Mouse (Mus musculus) midbrain, embryonic 14.5 days (tissue): ENCODE measurements around the gene Fndc1. TPM values are rescaled to one million over a fixed set of nuclear protein-coding genes. Genes with fewer than 3 reads are reported as not detected.
A peak's percentile ranks its signal among the peaks of the same experiment; 100 is the strongest.

Source experiments
- ATAC-seq: fragments of 200-750 bp; cut with Nextera tagmentation; 2 replicates; pipeline ENCODE4 v1.8.0; 2017; ENCODE audit warnings: moderate number of reproducible peaks, moderate library complexity; ENCODE audit not compliant: low FRiP score, low TSS enrichment
- DNase-seq: peaks from one replicate; pipeline ENCODE4 v3.0.0-alpha.2; 2015
- H3K27ac ChIP-seq: fragments of 300-500 bp; sonication (generic); replicated peaks from 2 replicates; pipeline ENCODE4 v1.5.1; 2014; ENCODE audit warnings: mild to moderate bottlenecking, low read depth, low read length, moderate library complexity
- H3K27me3 ChIP-seq: fragments of 300-500 bp; sonication (generic); 2 replicates; pipeline ENCODE4 v1.6.1; 2014; ENCODE audit warnings: low read length, control low read depth, mixed read lengths; ENCODE audit not compliant: control insufficient read depth, insufficient read depth
- H3K36me3 ChIP-seq: fragments of 300-500 bp; sonication (generic); 2 replicates; pipeline ENCODE4 v1.6.1; 2014; ENCODE audit warnings: low read length, control low read depth; ENCODE audit not compliant: control insufficient read depth, insufficient read depth
- H3K4me1 ChIP-seq: fragments of 300-500 bp; sonication (generic); 2 replicates; pipeline ENCODE4 v1.6.1; 2014; ENCODE audit warnings: mild to moderate bottlenecking, antibody characterized with exemption, low read length, control low read depth; ENCODE audit not compliant: control insufficient read depth, insufficient read depth
- H3K4me2 ChIP-seq: fragments of 300-500 bp; sonication (generic); 2 replicates; pipeline ENCODE4 v1.6.1; 2014; ENCODE audit warnings: mild to moderate bottlenecking, low read length, moderate library complexity
- H3K4me3 ChIP-seq: fragments of 300-500 bp; sonication (generic); replicated peaks from 2 replicates; pipeline ENCODE4 v1.5.1; 2014; ENCODE audit warnings: low read depth, low read length
- H3K9ac ChIP-seq: fragments of 300-500 bp; sonication (generic); replicated peaks from 2 replicates; pipeline ENCODE4 v1.6.1; 2014; ENCODE audit warnings: mild to moderate bottlenecking, low read length, moderate library complexity
- H3K9me3 ChIP-seq: fragments of 300-500 bp; sonication (generic); 2 replicates; pipeline ENCODE4 v1.6.1; 2016; ENCODE audit warnings: low read length, control low read depth, mixed read lengths; ENCODE audit not compliant: control insufficient read depth
- WGBS: fragments of 180-500 bp; shearing (Covaris S2); extraction: QIAGEN DNeasy Blood & Tissue Kit; methylation state at CpG from one replicate; pipeline ENCODE4 v1.1.7; 2014; 5-methylcytosine and 5-hydroxymethylcytosine counted together
- polyA plus RNA-seq: library from polyadenylated mRNA; unstranded; fragments of >200 nt; fragmentation: Nextera tagmentation; extraction: Ambion mirVana; gene quantifications from 2 replicates; pipeline ENCODE4 v1.2.1, GENCODE M21; 2014

Gene Fndc1
- polyA plus RNA-seq, 1 experiment from 2014 or later = 3.8 TPM

- Histone ChIP-seq H3K4me1 (no peaks in the 10 kb centered on the region), H3K27ac (no peak overlapping the region), H3K4me3 (no peak overlapping the region), H3K36me3 (no peaks in the 10 kb centered on the region), H3K9me3 (no peaks in the 10 kb centered on the region), H3K9ac (no peak overlapping the region), H3K27me3 (no peaks in the 10 kb centered on the region), H3K4me2 (no peak overlapping the region)
- DNase-seq (peak; percentile 69), ATAC-seq (no peak)
- WGBS = 11% methylated on average over 4 of the region's 4 CpGs
Observed at GRCm38 (mm10) chr17:7868631-7869030, 41.5 kb upstream of the Fndc1 start.

- DNase-seq = peak; percentile 38
Observed at GRCm38 (mm10) chr17:7864740-7865139, 37.6 kb upstream of the Fndc1 start.

GRCm38 (mm10) chr17:7863745-7864144, 36.6 kb upstream of the Fndc1 start:
- H3K4me1 ChIP-seq = no peaks in the 10 kb centered on the region
- H3K27me3 ChIP-seq = no peaks in the 10 kb centered on the region
- H3K9me3 ChIP-seq = no peaks in the 10 kb centered on the region
- 23% methylated on average over 4 of the region's 4 CpGs for WGBS
- no peak overlapping the region for H3K27ac ChIP-seq
- no peak overlapping the region for H3K4me3 ChIP-seq
- no peak overlapping the region for H3K4me2 ChIP-seq
- DNase-seq (peak; percentile 86), ATAC-seq (no peak)
- no peaks in the 10 kb centered on the region for H3K36me3 ChIP-seq
- no peak overlapping the region for H3K9ac ChIP-seq

More at GRCm38 (mm10) chr17:7864740-7865139, 37.6 kb upstream of the Fndc1 start:
- H3K27ac ChIP-seq = no peak overlapping the region
- WGBS = 16% methylated on average over 7 of the region's 7 CpGs
- H3K4me3 ChIP-seq = no peak overlapping the region
- no peaks in the 10 kb centered on the region for H3K27me3 ChIP-seq
- no peak for ATAC-seq
- H3K9me3 ChIP-seq = no peaks in the 10 kb centered on the region
- no peak overlapping the region for H3K4me2 ChIP-seq
- no peaks in the 10 kb centered on the region for H3K4me1 ChIP-seq
- no peak overlapping the region for H3K9ac ChIP-seq
- no peaks in the 10 kb centered on the region for H3K36me3 ChIP-seq

GRCm38 (mm10) chr17:7860845-7861360, 33.8 kb upstream of the Fndc1 start:
- no peak for ATAC-seq
- H3K4me1 ChIP-seq = no peaks in the 10 kb centered on the region
- H3K4me2 ChIP-seq = no peak overlapping the region
- no peaks in the 10 kb centered on the region for H3K9me3 ChIP-seq
- H3K4me3 ChIP-seq = no peak overlapping the region
- no peak overlapping the region for H3K27ac ChIP-seq
- H3K27me3 ChIP-seq = no peaks in the 10 kb centered on the region
- 56% methylated on average over 8 of the region's 8 CpGs for WGBS
- H3K9ac ChIP-seq = no peak overlapping the region
- no peak for DNase-seq
- H3K36me3 ChIP-seq = no peaks in the 10 kb centered on the region

GRCm38 (mm10) chr17:7857658-7858057, 30.6 kb upstream of the Fndc1 start:
- Histone ChIP-seq H3K9me3 (no peaks in the 10 kb centered on the region), H3K4me3 (no peak overlapping the region), H3K27ac (no peak overlapping the region), H3K27me3 (no peaks in the 10 kb centered on the region), H3K36me3 (no peaks in the 10 kb centered on the region), H3K4me1 (no peaks in the 10 kb centered on the region), H3K4me2 (no peak overlapping the region), H3K9ac (no peak overlapping the region)
- DNase-seq (no peak), ATAC-seq (no peak)
- 79% methylated on average over 6 of the region's 6 CpGs for WGBS

- 83% methylated on average over 8 of the region's 8 CpGs for WGBS
Observed at GRCm38 (mm10) chr17:7855851-7856250, 28.7 kb upstream of the Fndc1 start.

GRCm38 (mm10) chr17:7851979-7852378, 24.9 kb upstream of the Fndc1 start:
- 0 out of 2 replicates have a peak, but pooled peaks cover 3% of the 10 kb centered on the region for H3K4me1 ChIP-seq
- ATAC-seq (no peak), DNase-seq (no peak)
- no peak overlapping the region for H3K27ac ChIP-seq
- H3K4me2 ChIP-seq = no peak overlapping the region
- H3K27me3 ChIP-seq = no peaks in the 10 kb centered on the region
- no peak overlapping the region for H3K4me3 ChIP-seq
- H3K36me3 ChIP-seq = no peaks in the 10 kb centered on the region
- no peaks in the 10 kb centered on the region for H3K9me3 ChIP-seq
- WGBS = 38% methylated on average over 4 of the region's 4 CpGs
- H3K9ac ChIP-seq = no peak overlapping the region

More at GRCm38 (mm10) chr17:7855851-7856250, 28.7 kb upstream of the Fndc1 start:
- Histone ChIP-seq H3K4me2 (no peak overlapping the region), H3K9ac (no peak overlapping the region), H3K36me3 (no peaks in the 10 kb centered on the region), H3K9me3 (no peaks in the 10 kb centered on the region), H3K27me3 (no peaks in the 10 kb centered on the region), H3K27ac (no peak overlapping the region), H3K4me1 (no peaks in the 10 kb centered on the region), H3K4me3 (no peak overlapping the region)
- ATAC-seq (no peak), DNase-seq (no peak)

- no peaks in the 10 kb centered on the region for H3K9me3 ChIP-seq
- H3K36me3 ChIP-seq = no peaks in the 10 kb centered on the region
- WGBS = 55% methylated on average over 9 of the region's 9 CpGs
- H3K27ac ChIP-seq = no peak overlapping the region
- H3K9ac ChIP-seq = no peak overlapping the region
- DNase-seq (no peak), ATAC-seq (no peak)
- H3K4me2 ChIP-seq = no peak overlapping the region
- H3K4me1 ChIP-seq = 0 out of 2 replicates have a peak, but pooled peaks cover 3% of the 10 kb centered on the region
- no peak overlapping the region for H3K4me3 ChIP-seq
- H3K27me3 ChIP-seq = no peaks in the 10 kb centered on the region
Observed at GRCm38 (mm10) chr17:7851527-7851926, 24.4 kb upstream of the Fndc1 start.

GRCm38 (mm10) chr17:7850246-7850645, 23.1 kb upstream of the Fndc1 start:
- DNase-seq (no peak), ATAC-seq (no peak)
- Histone ChIP-seq H3K4me1 (0 out of 2 replicates have a peak, but pooled peaks cover 3% of the 10 kb centered on the region), H3K27ac (no peak overlapping the region), H3K4me3 (no peak overlapping the region), H3K36me3 (no peaks in the 10 kb centered on the region), H3K4me2 (no peak overlapping the region), H3K9ac (no peak overlapping the region), H3K9me3 (no peaks in the 10 kb centered on the region), H3K27me3 (no peaks in the 10 kb centered on the region)
- 68% methylated on average over 6 of the region's 6 CpGs for WGBS
